Mouse (Mus musculus) embryonic facial prominence, embryonic 14.5 days (tissue): ENCODE results near the gene Rab27a. TPM values are rescaled to one million over a fixed set of nuclear protein-coding genes. Genes with fewer than 3 reads are reported as not detected.

ENCODE experiments used
- ATAC-seq: fragments of 200-750 bp; cut with Nextera tagmentation; 2 replicates; pipeline ENCODE4 v1.8.0; 2017; ENCODE audit warnings: low read depth, moderate number of reproducible peaks, moderate TSS enrichment
- DNase-seq: peaks from one replicate; pipeline ENCODE4 v3.0.0-alpha.2; 2015; ENCODE audit warnings: low spot score
- H3K27ac ChIP-seq: fragments of 300-500 bp; sonication (generic); replicated peaks from 2 replicates; pipeline ENCODE4 v1.5.1; 2014; ENCODE audit warnings: low read depth, mild to moderate bottlenecking, low read length, moderate library complexity
- H3K27me3 ChIP-seq: fragments of 300-500 bp; sonication (generic); replicated peaks from 2 replicates; pipeline ENCODE4 v1.6.1; 2014; ENCODE audit warnings: low read length; ENCODE audit not compliant: control insufficient read depth, insufficient read depth
- H3K36me3 ChIP-seq: fragments of 300-500 bp; sonication (generic); 2 replicates; pipeline ENCODE4 v1.6.1; 2014; ENCODE audit warnings: low read length, mixed read lengths; ENCODE audit not compliant: control insufficient read depth, insufficient read depth
- H3K4me1 ChIP-seq: fragments of 300-500 bp; sonication (generic); 2 replicates; pipeline ENCODE4 v1.6.1; 2014; ENCODE audit warnings: antibody characterized with exemption, low read length; ENCODE audit not compliant: control insufficient read depth, insufficient read depth
- H3K4me2 ChIP-seq: fragments of 300-500 bp; sonication (generic); 2 replicates; pipeline ENCODE4 v1.6.1; 2014; ENCODE audit warnings: low read depth, mild to moderate bottlenecking, low read length, moderate library complexity, mixed read lengths
- H3K4me3 ChIP-seq: fragments of 300-500 bp; sonication (generic); 2 replicates; pipeline ENCODE4 v1.5.1; 2014; ENCODE audit warnings: low read depth, mild to moderate bottlenecking, low read length
- H3K9ac ChIP-seq: fragments of 300-500 bp; sonication (generic); 2 replicates; pipeline ENCODE4 v1.6.1; 2014; ENCODE audit warnings: low read depth, mild to moderate bottlenecking, low read length, moderate library complexity, mixed read lengths
- H3K9me3 ChIP-seq: fragments of 300-500 bp; sonication (generic); 2 replicates; pipeline ENCODE4 v1.6.1; 2016; ENCODE audit warnings: low read length; ENCODE audit not compliant: control insufficient read depth
- WGBS: fragments of 180-500 bp; shearing (Covaris S2); extraction: QIAGEN DNeasy Blood & Tissue Kit; methylation state at CpG from one replicate; pipeline ENCODE4 v1.1.7; 2014; 5-methylcytosine and 5-hydroxymethylcytosine counted together
- polyA plus RNA-seq: library from polyadenylated mRNA; unstranded; fragments of >200 nt; fragmentation: Nextera tagmentation; extraction: Ambion mirVana; gene quantifications from 2 replicates; pipeline ENCODE4 v1.2.1, GENCODE M21; 2014

The Rab27a gene
- polyA plus RNA-seq, 1 experiment from 2014 or later: 2.1 TPM

GRCm38 (mm10) chr9:73050606-73051005 is 6.0 kb downstream of the Rab27a start:
- peak; percentile 24 for DNase-seq
- Histone ChIP-seq H3K27ac (no peak overlapping the region), H3K4me3 (no peak overlapping the region), H3K36me3 (no peaks in the 10 kb centered on the region), H3K27me3 (no peaks in the 10 kb centered on the region), H3K9me3 (no peaks in the 10 kb centered on the region), H3K4me1 (peaks cover 4% of the 10 kb centered on the region; the same call in 1 of the 2 replicates), H3K9ac (no peak overlapping the region), H3K4me2 (no peak overlapping the region)
- ATAC-seq: no peak
- 55% methylated on average over 8 of the region's 8 CpGs for WGBS

GRCm38 (mm10) chr9:73055441-73055911 is 10.8 kb downstream of the Rab27a start:
- no peaks in the 10 kb centered on the region for H3K36me3 ChIP-seq
- no peaks in the 10 kb centered on the region for H3K27me3 ChIP-seq
- H3K9ac ChIP-seq: no peak overlapping the region
- no peaks in the 10 kb centered on the region for H3K4me1 ChIP-seq
- H3K9me3 ChIP-seq: no peaks in the 10 kb centered on the region
- H3K27ac ChIP-seq: no peak overlapping the region
- no peak for ATAC-seq
- DNase-seq: no peak
- H3K4me3 ChIP-seq: no peak overlapping the region
- H3K4me2 ChIP-seq: no peak overlapping the region
- 59% methylated on average over 10 of the region's 10 CpGs for WGBS

GRCm38 (mm10) chr9:73059224-73059623 is 14.6 kb downstream of the Rab27a start:
- DNase-seq (no peak), ATAC-seq (no peak)
- Histone ChIP-seq H3K27ac (no peak overlapping the region), H3K27me3 (no peaks in the 10 kb centered on the region), H3K9me3 (no peaks in the 10 kb centered on the region), H3K4me3 (no peak overlapping the region), H3K9ac (no peak overlapping the region), H3K4me2 (no peak overlapping the region), H3K36me3 (no peaks in the 10 kb centered on the region), H3K4me1 (peaks cover 8% of the 10 kb centered on the region)
- 91% methylated on average over 4 of the region's 4 CpGs for WGBS

GRCm38 (mm10) chr9:73063621-73064290 is 19.1 kb downstream of the Rab27a start:
- no peaks in the 10 kb centered on the region for H3K27me3 ChIP-seq
- no peaks in the 10 kb centered on the region for H3K9me3 ChIP-seq
- peak overlapping the region; percentile 21 for H3K4me3 ChIP-seq
- H3K27ac ChIP-seq: peak overlapping the region; percentile 65
- peaks cover 25% of the 10 kb centered on the region for H3K4me1 ChIP-seq
- no peak for ATAC-seq
- peak; percentile 67 for DNase-seq
- WGBS: 9% methylated on average over 15 of the region's 15 CpGs
- H3K36me3 ChIP-seq: no peaks in the 10 kb centered on the region
- peak overlapping the region; percentile 34; the same call in 1 of the 2 replicates for H3K9ac ChIP-seq
- H3K4me2 ChIP-seq: peak overlapping the region; percentile 53

- peak overlapping the region; percentile 44 for H3K4me2 ChIP-seq
- 9% methylated on average over 10 of the region's 10 CpGs for WGBS
- peaks cover 25% of the 10 kb centered on the region for H3K4me1 ChIP-seq
- H3K36me3 ChIP-seq: no peaks in the 10 kb centered on the region
- peak; percentile 83 for ATAC-seq
- H3K27me3 ChIP-seq: no peaks in the 10 kb centered on the region
- no peaks in the 10 kb centered on the region for H3K9me3 ChIP-seq
- H3K27ac ChIP-seq: peak overlapping the region; percentile 79
- DNase-seq: peak; percentile 80
- H3K9ac ChIP-seq: no peak overlapping the region
- H3K4me3 ChIP-seq: peak overlapping the region; percentile 14; the same call in 1 of the 2 replicates
Measured at GRCm38 (mm10) chr9:73067086-73067485, 22.4 kb downstream of the Rab27a start.

- Histone ChIP-seq H3K4me3 (no peak overlapping the region), H3K27me3 (no peaks in the 10 kb centered on the region), H3K36me3 (no peaks in the 10 kb centered on the region), H3K9me3 (no peaks in the 10 kb centered on the region), H3K9ac (no peak overlapping the region), H3K27ac (peak overlapping the region; percentile 79), H3K4me2 (peak overlapping the region; percentile 44; the same call in 1 of the 2 replicates), H3K4me1 (peaks cover 24% of the 10 kb centered on the region)
- DNase-seq: peak; percentile 85
- peak; percentile 83 for ATAC-seq
- WGBS: 41% methylated on average over 6 of the region's 6 CpGs
Measured at GRCm38 (mm10) chr9:73068230-73068679, 23.6 kb downstream of the Rab27a start.

- Histone ChIP-seq H3K4me1 (peaks cover 20% of the 10 kb centered on the region), H3K36me3 (no peaks in the 10 kb centered on the region), H3K4me2 (no peak overlapping the region), H3K9ac (no peak overlapping the region), H3K4me3 (no peak overlapping the region), H3K27ac (no peak overlapping the region), H3K27me3 (no peaks in the 10 kb centered on the region), H3K9me3 (no peaks in the 10 kb centered on the region)
- no peak for ATAC-seq
- DNase-seq: no peak
- 80% methylated on average over 6 of the region's 6 CpGs for WGBS
Measured at GRCm38 (mm10) chr9:73068688-73069087, 24.0 kb downstream of the Rab27a start.

- Histone ChIP-seq H3K4me1 (peaks cover 13% of the 10 kb centered on the region), H3K36me3 (0 out of 2 replicates have a peak, but pooled peaks cover under 1% of the 10 kb centered on the region), H3K4me3 (no peak overlapping the region), H3K27me3 (no peaks in the 10 kb centered on the region), H3K27ac (no peak overlapping the region), H3K9ac (no peak overlapping the region), H3K9me3 (no peaks in the 10 kb centered on the region), H3K4me2 (no peak overlapping the region)
- DNase-seq (peak; percentile 7), ATAC-seq (no peak)
- WGBS: 72% methylated on average over 10 of the region's 10 CpGs
Measured at GRCm38 (mm10) chr9:73070971-73071659, 26.5 kb downstream of the Rab27a start.
